Mouse (Mus musculus) frontal cortex, adult 2 months (tissue): Measurements from ENCODE around the gene Axin1. TPM values are rescaled to one million over a fixed set of nuclear protein-coding genes. Genes with fewer than 3 reads are reported as not detected.
"Not testable (repeated sequence)": the region's sequence is repeated elsewhere in the genome, so short reads cannot be mapped to it uniquely, and the experiment has no call there.

Experiments
- DNase-seq, 2 experiments: peaks; one replicate each; pipeline ENCODE4 v3.0.0; 2022; ENCODE audit warnings: low spot score in 1 of 2; ENCODE audit errors: extremely low spot score in 1 of 2
- polyA plus RNA-seq: library from polyadenylated mRNA; depleted of rRNA; stranded (reverse); fragments of >200 nt; gene quantifications from 2 replicates; pipeline ENCODE4 v1.2.3, GENCODE M21; 2012

Axin1 gene
- polyA plus RNA-seq, 1 experiment, result 20.5 TPM

- peak in 1 of 2 experiments; percentile 68 for DNase-seq
Measured at GRCm38 (mm10) chr17:26119766-26120710, 18.4 kb upstream of the Axin1 start.

- no peak for DNase-seq
Measured at GRCm38 (mm10) chr17:26122431-26123140, 15.9 kb upstream of the Axin1 start.

GRCm38 (mm10) chr17:26123267-26123684, 15.2 kb upstream of the Axin1 start, which contains the start of gene Mrpl28:
Mrpl28 (plus strand) TSS chr17:26123500.
- peak; percentile 82 to 92 for DNase-seq

GRCm38 (mm10) chr17:26124560-26124959, 13.9 kb upstream of the Axin1 start:
- DNase-seq, result no peak

GRCm38 (mm10) chr17:26125226-26125625, 13.3 kb upstream of the Axin1 start:
- DNase-seq, result no peak

GRCm38 (mm10) chr17:26131062-26131732, 7.3 kb upstream of the Axin1 start:
- no peak for DNase-seq

GRCm38 (mm10) chr17:26131856-26132853, 6.3 kb upstream of the Axin1 start:
- DNase-seq, result no peak

- no peak for DNase-seq
Measured at GRCm38 (mm10) chr17:26137106-26137750, 1.3 kb upstream of the Axin1 start.

GRCm38 (mm10) chr17:26137751-26138130, 747 bp upstream of the Axin1 start:
- DNase-seq, result no peak

GRCm38 (mm10) chr17:26138901-26139381, 453 bp downstream of the Axin1 start:
- peak in 1 of 2 experiments; percentile 47 for DNase-seq

GRCm38 (mm10) chr17:26142796-26143195, 4.3 kb downstream of the Axin1 start:
- DNase-seq, result no peak

- DNase-seq, result no peak
Measured at GRCm38 (mm10) chr17:26143386-26143785, 4.9 kb downstream of the Axin1 start.

- no peak for DNase-seq
Measured at GRCm38 (mm10) chr17:26149056-26149455, 10.6 kb downstream of the Axin1 start.

GRCm38 (mm10) chr17:26151886-26152630, 13.6 kb downstream of the Axin1 start:
- no peak for DNase-seq

- no peak for DNase-seq
Measured at GRCm38 (mm10) chr17:26162736-26163135, 24.2 kb downstream of the Axin1 start.

GRCm38 (mm10) chr17:26168039-26168438, 29.6 kb downstream of the Axin1 start:
- DNase-seq, result no peak

- DNase-seq, result not testable (repeated sequence)
Measured at GRCm38 (mm10) chr17:26175248-26175647, 36.8 kb downstream of the Axin1 start.

- no peak for DNase-seq
Measured at GRCm38 (mm10) chr17:26178611-26179010, 40.1 kb downstream of the Axin1 start.
